Mouse (Mus musculus): Measurements from ENCODE around the gene A530064D06Rik. TPM values are rescaled to one million over a fixed set of nuclear protein-coding genes. Genes with fewer than 3 reads are reported as not detected.
"Not testable (repeated sequence)": the region's sequence is repeated elsewhere in the genome, so short reads cannot be mapped to it uniquely, and the experiment has no call there.

A530064D06Rik gene
- total RNA-seq (2022): under 1 TPM in 1 of 4 experiments, not detected in 3; 0.40 TPM

GRCm38 (mm10) chr17:48167103-48167502 lies at the start of gene A530064D06Rik:
Gene A530064D06Rik (minus strand): TSS chr17:48167275.
- DNase-seq (ENCODE audit: low spot score): not testable (repeated sequence)

GRCm38 (mm10) chr17:48215429-48215828 lies 48.4 kb upstream of the A530064D06Rik start:
- no peak for DNase-seq (ENCODE audit: low spot score)

- DNase-seq (ENCODE audit: low spot score): no peak
Measured at GRCm38 (mm10) chr17:48213511-48213910, 46.4 kb upstream of the A530064D06Rik start.

- DNase-seq (ENCODE audit: low spot score): no peak
Measured at GRCm38 (mm10) chr17:48212596-48212995, 45.5 kb upstream of the A530064D06Rik start.

GRCm38 (mm10) chr17:48203086-48203485 lies 36.0 kb upstream of the A530064D06Rik start:
- DNase-seq (ENCODE audit: low spot score): no peak

GRCm38 (mm10) chr17:48192366-48192765 lies 25.3 kb upstream of the A530064D06Rik start:
- DNase-seq (ENCODE audit: low spot score): no peak

GRCm38 (mm10) chr17:48185252-48185651 lies 18.2 kb upstream of the A530064D06Rik start:
- no peak for DNase-seq (ENCODE audit: low spot score)

- no peak for DNase-seq (ENCODE audit: low spot score)
Measured at GRCm38 (mm10) chr17:48157382-48158076, 9.5 kb downstream of the A530064D06Rik start.

- DNase-seq (ENCODE audit: low spot score): no peak
Measured at GRCm38 (mm10) chr17:48146120-48146519, 21.0 kb downstream of the A530064D06Rik start, which contains the start of gene 9830107B12Rik. Gene 9830107B12Rik (minus strand): TSS chr17:48146268.

- no peak for DNase-seq (ENCODE audit: low spot score)
Measured at GRCm38 (mm10) chr17:48132810-48133209, 34.3 kb downstream of the A530064D06Rik start.

- no peak for DNase-seq (ENCODE audit: low spot score)
Measured at GRCm38 (mm10) chr17:48120456-48120855, 46.6 kb downstream of the A530064D06Rik start.

- DNase-seq (ENCODE audit: low spot score): peak; percentile 63
Measured at GRCm38 (mm10) chr17:48119656-48120055, 47.4 kb downstream of the A530064D06Rik start.

- DNase-seq (ENCODE audit: low spot score): no peak
Measured at GRCm38 (mm10) chr17:48118570-48118969, 48.5 kb downstream of the A530064D06Rik start.

GRCm38 (mm10) chr17:48110547-48111287 lies 56.4 kb downstream of the A530064D06Rik start:
- no peak for DNase-seq (ENCODE audit: low spot score)

- DNase-seq (ENCODE audit: low spot score): no peak
Measured at GRCm38 (mm10) chr17:48108520-48108919, 58.6 kb downstream of the A530064D06Rik start.

GRCm38 (mm10) chr17:48107862-48108261 lies 59.2 kb downstream of the A530064D06Rik start:
- no peak for DNase-seq (ENCODE audit: low spot score)

- DNase-seq (ENCODE audit: low spot score): no peak
Measured at GRCm38 (mm10) chr17:48107333-48107732, 59.7 kb downstream of the A530064D06Rik start.

GRCm38 (mm10) chr17:48100441-48101417 lies 66.3 kb downstream of the A530064D06Rik start:
- DNase-seq (ENCODE audit: low spot score): peak; percentile 75

- no peak for DNase-seq (ENCODE audit: low spot score)
Measured at GRCm38 (mm10) chr17:48099312-48099711, 67.8 kb downstream of the A530064D06Rik start.

All from heart, adult 8-10 months (tissue).